Mouse (Mus musculus) lung, postnatal 0 days (tissue): ENCODE measurements around the gene Ddah2. TPM values are rescaled to one million over a fixed set of nuclear protein-coding genes. Genes with fewer than 3 reads are reported as not detected.

Experiments used
- ATAC-seq: fragments of 200-750 bp; cut with Nextera tagmentation; 2 replicates; pipeline ENCODE4 v1.8.0; 2017; ENCODE audit warnings: moderate library complexity
- DNase-seq: peaks from one replicate; pipeline ENCODE4 v3.0.0-alpha.2; 2016; ENCODE audit warnings: low spot score
- H3K27ac ChIP-seq: fragments of 300-500 bp; sonication (generic); 2 replicates; pipeline ENCODE4 v1.5.1; 2014; ENCODE audit warnings: antibody characterized with exemption, mild to moderate bottlenecking, low read length, mixed read lengths
- H3K27me3 ChIP-seq: fragments of 300-500 bp; sonication (generic); replicated peaks from 2 replicates; pipeline ENCODE4 v1.6.1; 2014; ENCODE audit warnings: low read length, mixed read lengths; ENCODE audit not compliant: insufficient read depth
- H3K36me3 ChIP-seq: fragments of 300-500 bp; sonication (generic); 2 replicates; pipeline ENCODE4 v1.6.1; 2014; ENCODE audit warnings: low read length, mixed read lengths; ENCODE audit not compliant: insufficient read depth
- H3K4me1 ChIP-seq: fragments of 300-500 bp; sonication (generic); 2 replicates; pipeline ENCODE4 v1.6.1; 2014; ENCODE audit warnings: antibody characterized with exemption, low read depth, low read length, mixed read lengths; ENCODE audit not compliant: insufficient read depth
- H3K4me2 ChIP-seq: fragments of 300-500 bp; sonication (generic); replicated peaks from 2 replicates; pipeline ENCODE4 v1.6.1; 2014; ENCODE audit warnings: low read depth, mild to moderate bottlenecking, low read length, moderate library complexity, mixed read lengths
- H3K4me3 ChIP-seq: fragments of 300-500 bp; sonication (generic); 2 replicates; pipeline ENCODE4 v1.5.1; 2014; ENCODE audit warnings: low read depth, low read length
- H3K9ac ChIP-seq: fragments of 300-500 bp; sonication (generic); replicated peaks from 2 replicates; pipeline ENCODE4 v1.6.1; 2014; ENCODE audit warnings: low read depth, mild to moderate bottlenecking
- H3K9me3 ChIP-seq: fragments of 300-500 bp; sonication (generic); 2 replicates; pipeline ENCODE4 v1.6.1; 2016; ENCODE audit warnings: low read length, mixed read lengths
- CTCF ChIP-seq: IDR thresholded peaks from 2 replicates; pipeline ENCODE4 v1.5.1; 2016; ENCODE audit warnings: antibody characterized with exemption, mild to moderate bottlenecking
- EP300 ChIP-seq: IDR thresholded peaks from 2 replicates; pipeline ENCODE4 v1.6.1; 2016; ENCODE audit warnings: antibody characterized with exemption, mild to moderate bottlenecking, control low read depth
- WGBS: fragments of 180-500 bp; shearing (Covaris S2); extraction: QIAGEN DNeasy Blood & Tissue Kit; methylation state at CpG from one replicate; pipeline ENCODE4 v1.1.7; 2014; 5-methylcytosine and 5-hydroxymethylcytosine counted together
- polyA plus RNA-seq: library from polyadenylated mRNA; unstranded; fragments of >200 nt; fragmentation: Nextera tagmentation; extraction: Ambion mirVana; gene quantifications from 2 replicates; pipeline ENCODE4 v1.2.1, GENCODE M21; 2015

Ddah2 gene
- polyA plus RNA-seq, 1 experiment from 2014 or later: 238 TPM

DNA sequence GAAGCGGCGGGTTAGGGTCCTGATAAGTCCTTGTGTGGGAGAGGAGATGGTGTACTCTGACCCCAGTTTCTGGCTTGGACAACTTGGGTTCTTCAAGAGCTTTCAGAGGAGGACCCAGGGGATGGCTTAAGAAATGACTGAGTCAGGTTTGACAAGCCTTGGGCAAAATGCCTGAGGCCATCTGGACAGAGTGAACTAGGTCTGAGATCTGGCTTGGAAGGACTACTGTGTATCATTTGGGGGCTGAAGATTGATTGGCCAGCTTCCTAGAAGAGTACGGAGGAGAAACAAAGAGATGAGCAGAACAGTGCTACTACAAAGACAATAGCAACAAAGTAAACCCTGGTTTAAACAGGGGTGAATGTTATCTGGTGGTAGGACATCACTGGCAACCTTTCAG lies 4.6 kb downstream of the Ddah2 start:
- no peak overlapping the region for H3K9ac ChIP-seq
- 74% methylated on average over 3 of the region's 3 CpGs for WGBS

DNA sequence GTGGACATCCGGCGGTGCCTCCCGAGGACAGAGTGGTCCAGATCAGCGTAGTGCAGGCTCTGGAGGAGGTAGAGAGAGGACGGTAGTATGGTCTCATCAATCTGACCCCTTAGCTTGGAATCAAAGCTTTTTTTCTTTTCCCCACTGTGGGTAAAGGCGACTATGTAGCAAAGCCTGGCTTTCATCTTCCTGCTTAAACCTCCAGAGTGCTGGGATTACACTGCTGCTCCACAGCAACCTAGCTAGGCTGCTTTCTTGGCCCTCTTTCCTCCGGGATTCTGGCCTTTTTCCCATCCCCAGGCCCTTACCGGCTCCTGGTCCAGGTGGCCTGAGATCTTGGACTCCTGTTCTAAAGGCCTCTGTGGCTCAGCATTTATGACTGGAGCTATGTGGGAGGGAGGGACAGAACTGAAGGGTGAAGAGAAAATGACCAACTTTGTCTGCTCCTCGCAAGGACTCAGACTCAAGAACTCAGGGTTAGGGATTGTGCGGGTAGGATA lies 5.6 kb downstream of the Ddah2 start:
- no peak for DNase-seq
- H3K9ac ChIP-seq: no peak overlapping the region; the same call in 1 of the 2 replicates
- peak overlapping the region; percentile 70 for H3K4me2 ChIP-seq
- H3K4me3 ChIP-seq: peak overlapping the region; percentile 39
- 0 out of 2 replicates have a peak, but pooled peaks cover 3% of the 10 kb centered on the region for H3K27me3 ChIP-seq
- TF ChIP-seq CTCF: no peak
- no peak for TF ChIP-seq EP300
- WGBS: 24% methylated on average over 10 of the region's 10 CpGs
- peak; percentile 27 for ATAC-seq
- H3K27ac ChIP-seq: peak overlapping the region; percentile 83
- H3K4me1 ChIP-seq: peaks cover 12% of the 10 kb centered on the region
- H3K9me3 ChIP-seq: no peaks in the 10 kb centered on the region
- H3K36me3 ChIP-seq: peaks cover 7% of the 10 kb centered on the region; the same call in 1 of the 2 replicates

More for the DNA sequence above, 4.6 kb downstream of the Ddah2 start:
- peaks cover 7% of the 10 kb centered on the region; the same call in 1 of the 2 replicates for H3K36me3 ChIP-seq
- H3K4me3 ChIP-seq: no peak overlapping the region
- peaks cover 12% of the 10 kb centered on the region for H3K4me1 ChIP-seq
- no peak for DNase-seq
- peak overlapping the region; percentile 83; the same call in 1 of the 2 replicates for H3K27ac ChIP-seq
- 0 out of 2 replicates have a peak, but pooled peaks cover 3% of the 10 kb centered on the region for H3K27me3 ChIP-seq
- no peak overlapping the region for H3K4me2 ChIP-seq
- TF ChIP-seq EP300 (no peak), CTCF (no peak)
- no peaks in the 10 kb centered on the region for H3K9me3 ChIP-seq
- no peak for ATAC-seq

DNA sequence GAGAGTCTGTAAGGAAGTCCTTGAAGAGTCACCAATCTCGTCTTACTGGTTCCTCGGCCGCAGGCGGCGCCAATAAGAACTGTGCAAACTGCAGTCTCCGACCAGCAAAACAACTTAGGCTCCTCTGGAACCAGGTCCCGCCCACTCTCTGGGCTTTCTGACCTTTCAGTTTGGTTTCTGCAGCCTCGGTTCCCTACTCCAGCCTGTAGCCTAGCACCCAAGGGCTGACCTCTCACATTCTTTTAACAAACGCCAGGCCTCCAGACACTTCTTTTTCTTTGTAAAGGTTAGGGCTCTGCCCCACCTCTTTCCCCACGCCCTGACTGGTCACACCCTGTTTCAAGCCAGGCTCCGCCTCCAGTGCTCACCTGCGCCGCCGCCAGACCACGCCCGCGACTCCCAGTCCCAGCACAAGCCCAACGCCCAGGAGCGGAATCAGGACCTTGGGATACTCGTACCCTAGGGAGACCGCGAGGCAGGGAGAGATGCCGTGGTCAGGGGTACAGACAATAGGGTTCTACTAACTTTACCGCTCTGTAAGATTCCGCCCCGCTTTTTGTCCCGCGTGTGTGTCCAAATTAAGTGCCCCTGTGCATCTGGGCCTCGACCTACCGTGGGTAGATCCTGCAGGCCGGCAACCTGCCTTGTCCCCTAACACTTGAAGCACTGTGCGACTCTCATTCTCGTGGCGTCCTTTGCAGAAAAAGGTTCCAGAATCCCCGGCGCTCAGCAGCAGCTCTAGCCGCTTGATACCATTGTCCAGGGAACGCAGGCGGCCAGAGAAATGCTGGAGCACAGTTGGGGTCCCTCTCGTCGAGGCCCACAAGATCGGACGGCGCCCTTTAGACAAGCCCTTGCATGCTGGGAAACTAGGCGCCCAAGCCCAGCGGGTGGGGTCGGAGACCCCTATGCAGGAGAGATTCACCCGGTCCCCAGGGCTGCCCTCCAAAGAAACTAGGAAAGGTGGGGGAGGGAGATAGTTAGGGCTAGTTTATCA lies 6.4 kb downstream of the Ddah2 start, which contains the start of gene Ly6g6c:
TSS of gene Ly6g6c (plus strand) at position 438 of the 997 bp plus-strand sequence.
- Histone ChIP-seq H3K4me2 (peak within 1 kb of the TSS; percentile 70), H3K9ac (peak within 1 kb of the TSS; percentile 29; the same call in 1 of the 2 replicates), H3K27ac (peak within 1 kb of the TSS; percentile 83), H3K4me3 (peak within 1 kb of the TSS; percentile 39), H3K9me3 (no peaks in the 10 kb centered on the region), H3K27me3 (0 out of 2 replicates have a peak, but pooled peaks cover 3% of the 10 kb centered on the region), H3K4me1 (peaks cover 8% of the 10 kb centered on the region), H3K36me3 (peaks cover 7% of the 10 kb centered on the region; the same call in 1 of the 2 replicates)
- peak; percentile 90 for ATAC-seq
- peak; percentile 95 for DNase-seq
- WGBS: 4% methylated on average over 48 of the region's 48 CpGs
- TF ChIP-seq CTCF (peak; percentile 40), EP300 (no peak)

DNA sequence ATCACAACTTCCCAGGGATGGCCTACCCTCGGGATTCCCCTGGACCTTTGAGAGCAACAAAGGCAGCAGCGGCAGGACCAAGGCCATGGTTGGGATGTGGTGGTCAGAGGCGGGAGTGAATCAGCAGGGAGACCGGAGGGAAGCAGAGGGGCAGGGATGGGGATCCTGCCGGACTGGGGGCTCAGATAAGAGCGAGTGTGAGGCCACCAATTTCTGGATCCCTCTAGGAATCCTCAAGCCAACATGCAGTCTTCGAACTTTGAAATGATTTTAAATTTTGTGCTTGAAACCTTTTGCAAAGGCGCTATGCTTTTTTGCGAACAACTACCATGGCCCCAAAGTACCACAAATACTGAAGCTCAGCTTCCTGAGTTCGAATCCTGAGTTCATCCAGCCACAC lies 7.2 kb downstream of the Ddah2 start, which contains the start of gene Mpig6b:
TSS of gene Mpig6b (minus strand) at position 101 of the 400 bp plus-strand sequence.
- H3K9ac ChIP-seq: peak within 1 kb of the TSS; percentile 29; the same call in 1 of the 2 replicates
- peak within 1 kb of the TSS; percentile 70 for H3K4me2 ChIP-seq
- ATAC-seq: no peak
- 55% methylated on average over 10 of the region's 10 CpGs for WGBS
- H3K27me3 ChIP-seq: 0 out of 2 replicates have a peak, but pooled peaks cover 3% of the 10 kb centered on the region
- peaks cover 6% of the 10 kb centered on the region; the same call in 1 of the 2 replicates for H3K4me1 ChIP-seq
- H3K36me3 ChIP-seq: peaks cover 7% of the 10 kb centered on the region; the same call in 1 of the 2 replicates
- H3K9me3 ChIP-seq: no peaks in the 10 kb centered on the region
- TF ChIP-seq EP300: no peak
- no peak for TF ChIP-seq CTCF
- H3K27ac ChIP-seq: peak within 1 kb of the TSS; percentile 83
- DNase-seq: no peak
- peak within 1 kb of the TSS; percentile 39 for H3K4me3 ChIP-seq

DNA sequence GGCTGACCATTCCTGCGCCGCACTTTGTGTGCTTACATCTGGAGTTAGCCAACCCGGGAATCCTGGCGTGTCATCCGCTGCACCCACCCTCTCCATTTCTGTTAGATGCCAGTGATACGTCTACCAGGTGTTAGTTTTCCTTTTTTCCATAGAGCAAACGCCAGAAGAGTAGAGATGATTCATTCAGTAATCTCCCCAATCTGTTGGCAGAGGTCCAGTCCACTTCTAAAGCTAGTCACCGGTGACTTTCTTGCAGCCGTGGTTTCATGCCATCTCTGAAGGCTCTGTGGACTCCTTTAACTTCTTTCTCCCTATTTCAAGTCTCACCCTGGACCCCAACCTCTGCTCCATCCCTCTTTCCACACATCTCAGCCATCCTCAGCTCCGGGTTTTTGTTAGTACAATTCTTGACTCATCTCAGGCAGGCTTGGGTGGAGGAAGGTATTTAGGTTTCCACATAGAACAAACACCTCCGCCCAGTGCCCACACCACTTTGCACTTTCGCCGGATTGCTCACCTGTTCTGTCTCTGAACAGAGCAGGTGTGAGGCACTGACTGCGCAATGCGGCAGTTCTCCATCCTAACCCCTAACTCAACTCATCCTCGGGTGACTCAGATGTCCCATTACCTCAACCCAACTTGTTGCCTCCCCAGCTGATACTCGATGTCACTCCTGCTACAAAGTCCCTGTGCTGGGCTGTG lies 9.5 kb downstream of the Ddah2 start:
- H3K4me2 ChIP-seq: no peak overlapping the region
- no peaks in the 10 kb centered on the region for H3K36me3 ChIP-seq
- ATAC-seq (peak; percentile 29), DNase-seq (peak; percentile 67)
- no peak overlapping the region for H3K4me3 ChIP-seq
- no peak overlapping the region for H3K9ac ChIP-seq
- no peak for TF ChIP-seq CTCF
- TF ChIP-seq EP300: peak; percentile 54; the same call in 1 of the 2 replicates
- no peak overlapping the region for H3K27ac ChIP-seq
- 0 out of 2 replicates have a peak, but pooled peaks cover 3% of the 10 kb centered on the region for H3K27me3 ChIP-seq
- no peaks in the 10 kb centered on the region for H3K9me3 ChIP-seq
- 54% methylated on average over 17 of the region's 17 CpGs for WGBS
- peaks cover 6% of the 10 kb centered on the region; the same call in 1 of the 2 replicates for H3K4me1 ChIP-seq
